Mouse (Mus musculus) urinary bladder, postnatal 36 days (tissue): ENCODE results near the gene Hmga2.

ENCODE experiments used
- DNase-seq, 2 experiments: peaks; one replicate each; pipeline ENCODE4 v3.0.0; 2022; ENCODE audit warnings: low spot score in 2 of 2, mixed read lengths in 1 of 2

Hmga2 gene

DNA sequence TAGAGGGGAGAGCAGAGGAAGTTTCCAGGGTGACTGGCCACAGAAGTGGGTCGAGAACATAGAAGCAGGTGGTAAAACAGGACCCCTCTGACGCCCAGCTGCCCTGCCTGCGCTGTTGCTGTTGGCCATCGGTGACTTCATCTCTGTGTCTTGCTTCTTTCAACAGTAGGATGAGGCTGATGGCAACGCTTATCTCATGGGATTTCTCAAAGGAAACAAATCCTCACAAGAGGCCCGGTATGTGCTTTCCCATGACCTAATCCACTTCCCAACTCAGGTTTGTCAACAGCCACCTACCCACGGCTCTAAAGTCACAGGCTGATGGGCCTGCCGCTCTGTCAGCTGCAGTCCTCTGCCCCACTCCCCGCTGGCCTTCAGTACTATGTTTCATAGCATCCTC, 52.3 kb downstream of the Hmga2 start:
- DNase-seq, result no peak

DNA sequence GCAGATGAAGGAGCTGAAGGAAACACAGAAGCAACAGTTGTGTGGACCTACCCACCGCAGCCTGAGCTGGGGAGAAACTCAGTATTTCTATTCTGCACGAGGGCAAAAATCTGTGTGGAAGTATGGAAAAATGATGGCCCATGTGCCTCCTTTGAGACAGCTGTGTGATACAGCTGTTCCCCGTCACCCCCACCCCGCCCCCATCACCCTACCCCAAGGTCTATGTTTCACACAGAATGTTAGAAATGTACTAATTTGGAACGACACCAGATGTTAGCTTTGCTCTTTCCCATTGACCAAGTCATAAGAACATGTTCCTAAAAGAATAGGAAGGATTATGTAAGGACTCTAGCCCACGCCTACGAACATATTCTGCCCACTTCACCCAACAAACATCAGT, 53.0 kb downstream of the Hmga2 start:
- no peak for DNase-seq

DNA sequence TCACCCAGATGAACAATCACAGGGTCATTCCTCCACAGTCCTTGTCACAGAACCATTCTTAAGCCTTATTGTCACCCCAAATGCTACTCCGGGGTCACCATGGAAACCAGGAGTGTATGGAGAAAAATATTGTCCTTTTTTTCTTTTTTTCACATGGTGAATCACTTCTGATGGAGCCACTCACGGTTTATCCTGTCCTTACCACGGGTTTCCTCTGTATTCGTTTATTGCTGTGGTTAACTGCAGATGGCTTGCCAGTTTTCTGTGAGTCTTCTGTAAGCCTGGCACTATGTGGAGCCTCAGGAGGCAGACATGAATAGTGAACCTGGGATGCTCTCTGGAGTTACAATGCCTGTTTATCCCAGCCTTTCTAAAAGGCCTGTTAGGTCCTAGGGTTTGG, 53.4 kb downstream of the Hmga2 start:
- DNase-seq, result no peak

DNA sequence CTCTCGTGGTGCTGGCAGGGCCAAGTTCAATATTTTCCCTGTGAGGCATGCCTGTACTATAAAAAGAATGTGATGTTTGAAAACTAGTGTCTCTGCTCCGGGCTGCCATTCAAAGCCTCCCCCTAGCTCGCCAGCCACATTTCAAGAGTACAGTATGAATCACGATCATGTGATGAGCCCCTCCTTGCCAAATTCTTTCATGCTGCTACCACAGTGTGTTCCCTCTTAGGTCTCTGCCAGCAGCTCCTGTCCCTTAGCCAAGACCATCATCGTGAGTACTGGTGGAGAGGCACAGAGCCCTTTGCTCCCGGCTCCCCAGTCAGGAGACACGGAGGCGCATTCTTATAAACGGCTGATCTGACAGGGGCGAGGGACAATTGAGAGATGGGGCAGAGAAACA, 54.2 kb downstream of the Hmga2 start:
- DNase-seq, result peak; percentile 33 to 68

DNA sequence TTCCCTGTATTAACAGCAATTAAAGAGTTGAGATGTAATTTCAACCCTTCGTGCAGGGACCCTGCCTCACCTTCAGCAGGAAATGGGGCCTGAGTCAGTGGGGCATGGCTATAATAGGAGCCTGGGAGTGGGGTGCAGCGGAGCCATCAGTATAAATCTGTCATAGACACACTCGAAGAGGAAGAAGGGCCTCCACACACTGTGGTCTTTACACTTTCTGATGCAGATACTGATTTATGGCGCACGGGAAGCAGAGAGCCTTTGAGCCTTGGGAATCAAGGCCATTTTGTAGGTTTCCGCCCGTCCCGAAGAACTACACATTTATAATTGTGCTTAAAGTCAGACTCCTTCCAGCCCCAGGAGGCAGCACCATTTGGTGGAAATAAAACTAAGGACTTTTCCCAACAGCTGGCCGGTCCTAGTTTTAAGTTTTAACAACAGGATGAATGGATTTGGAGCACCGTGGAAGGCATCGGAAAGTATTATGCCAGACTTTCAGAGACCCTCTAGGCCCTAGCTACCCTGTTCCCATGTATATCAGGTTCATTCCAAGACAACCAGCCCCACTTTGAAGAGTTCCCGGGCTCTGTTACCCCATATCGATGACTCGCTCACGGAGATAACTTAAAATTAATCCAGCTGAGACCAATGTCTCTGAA, 55.2 kb downstream of the Hmga2 start:
- DNase-seq, result no peak

DNA sequence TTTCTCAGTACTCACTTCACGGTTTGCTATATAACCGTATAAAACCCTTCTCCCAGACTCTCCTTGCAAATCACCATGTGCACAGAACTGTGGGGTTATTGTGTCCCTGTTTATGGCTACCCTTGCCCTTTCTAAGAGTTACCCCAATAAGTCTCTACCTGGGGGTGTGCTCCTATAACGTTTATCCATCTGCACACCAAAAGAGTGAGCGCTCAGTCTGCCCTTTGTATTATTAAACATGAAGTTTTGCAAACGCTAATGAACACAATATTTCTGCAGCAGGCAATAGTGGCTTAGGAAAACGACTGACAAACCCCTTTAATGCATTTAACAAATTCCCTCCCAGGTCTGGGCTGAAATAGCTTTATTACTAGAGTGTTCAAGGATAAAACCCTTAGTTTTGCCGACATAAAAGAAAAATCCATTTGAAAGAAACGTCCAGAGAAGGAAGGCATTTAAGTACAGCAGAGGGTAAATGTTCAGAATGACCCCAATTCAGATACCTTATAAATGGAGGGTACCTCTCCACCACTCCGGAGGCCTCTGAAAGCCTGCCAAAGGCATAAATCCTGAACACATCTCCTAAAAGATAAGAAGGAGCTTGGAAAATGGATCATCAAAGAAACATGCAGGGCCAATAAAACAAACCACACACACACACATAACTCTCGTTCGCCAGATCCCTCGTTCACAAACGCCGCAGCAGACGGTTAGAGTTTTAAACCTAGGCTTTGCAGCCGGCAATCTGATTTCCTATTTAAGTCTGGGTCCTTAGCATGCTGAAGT, 57.3 kb downstream of the Hmga2 start:
- DNase-seq, result no peak

DNA sequence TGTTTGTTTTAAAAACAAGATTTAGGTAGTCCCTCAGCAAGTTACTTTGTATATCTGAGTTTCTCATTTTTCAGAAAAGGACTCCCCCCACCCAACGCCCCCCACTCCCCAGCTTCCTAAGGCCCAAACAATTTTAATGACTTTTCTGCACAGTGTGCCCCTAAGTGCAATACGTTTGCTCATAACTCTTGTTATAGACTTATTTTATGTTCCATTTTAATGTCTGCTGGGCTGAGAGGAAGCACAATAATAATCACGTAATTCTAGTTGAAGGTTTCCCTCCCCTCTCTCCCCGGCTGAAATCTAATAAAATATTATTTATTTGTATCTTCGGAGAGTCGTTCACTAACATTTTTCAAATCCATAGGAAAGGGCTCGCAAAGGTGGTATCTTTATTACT, 58.1 kb downstream of the Hmga2 start:
- DNase-seq, result no peak

DNA sequence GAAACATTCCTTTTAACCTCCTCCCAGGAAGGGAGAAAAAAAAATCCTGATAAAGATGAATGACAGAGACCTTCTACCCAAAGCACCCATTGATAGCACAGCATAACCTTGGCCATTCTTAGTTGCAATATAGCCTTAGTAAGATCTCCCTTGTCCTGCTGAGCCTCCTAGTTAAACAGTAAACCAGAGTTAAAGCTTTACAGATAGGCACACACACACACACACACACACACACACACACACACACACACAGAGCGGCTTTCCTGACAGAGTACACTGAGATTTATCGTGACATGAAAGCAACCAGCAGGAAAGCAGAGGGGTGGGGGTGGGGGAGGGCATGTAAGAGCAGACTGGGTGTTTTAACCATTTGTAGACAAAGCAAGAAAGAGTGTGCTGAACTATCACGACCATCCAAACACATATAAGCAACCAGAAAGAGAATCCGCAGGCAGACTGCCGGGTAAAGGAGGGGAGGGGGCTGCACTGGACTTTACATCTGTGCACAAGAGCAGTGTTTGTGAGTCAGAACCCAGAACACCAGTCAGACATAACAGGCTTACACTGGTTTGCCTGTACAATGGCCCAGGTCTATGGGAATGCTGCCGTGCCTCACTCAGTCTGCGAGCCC, 58.7 kb downstream of the Hmga2 start:
- no peak for DNase-seq

DNA sequence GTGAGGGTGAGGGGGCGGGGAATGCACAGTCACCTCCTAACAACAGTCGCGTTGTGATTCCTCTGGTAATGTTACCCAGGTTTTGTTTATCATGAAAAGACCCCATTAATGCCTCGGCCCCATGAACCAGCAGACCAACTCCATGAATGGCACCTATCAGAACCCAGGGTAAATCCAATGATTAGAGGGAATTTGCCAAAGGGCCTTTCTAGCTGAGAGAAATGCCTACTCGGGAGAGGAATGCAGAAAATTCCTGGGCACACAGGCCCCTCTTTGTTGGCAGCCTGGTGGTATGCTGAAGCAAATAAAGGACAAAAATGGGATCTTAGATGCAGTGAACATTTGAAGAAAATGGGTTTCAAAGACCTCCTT, 59.2 kb downstream of the Hmga2 start:
- no peak for DNase-seq

DNA sequence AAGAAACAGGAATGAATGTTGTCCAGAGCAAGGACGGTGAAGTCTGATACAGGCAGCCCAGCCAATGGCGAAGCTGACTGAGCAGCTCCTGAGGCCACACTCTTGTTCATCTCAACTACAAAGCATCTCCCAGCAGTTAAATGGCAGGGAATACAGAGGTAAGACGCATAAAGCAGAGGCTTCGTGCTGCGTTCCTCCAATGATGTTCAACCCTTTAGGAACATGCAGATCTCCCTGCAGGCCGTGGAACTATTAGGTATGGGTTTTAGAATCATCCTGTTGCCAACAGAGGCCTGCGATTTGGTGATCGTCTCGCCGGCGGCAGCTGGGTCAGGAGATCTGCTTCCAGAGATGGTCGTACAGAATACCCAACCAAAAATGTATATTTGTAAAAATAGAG, 59.6 kb downstream of the Hmga2 start:
- no peak for DNase-seq

DNA sequence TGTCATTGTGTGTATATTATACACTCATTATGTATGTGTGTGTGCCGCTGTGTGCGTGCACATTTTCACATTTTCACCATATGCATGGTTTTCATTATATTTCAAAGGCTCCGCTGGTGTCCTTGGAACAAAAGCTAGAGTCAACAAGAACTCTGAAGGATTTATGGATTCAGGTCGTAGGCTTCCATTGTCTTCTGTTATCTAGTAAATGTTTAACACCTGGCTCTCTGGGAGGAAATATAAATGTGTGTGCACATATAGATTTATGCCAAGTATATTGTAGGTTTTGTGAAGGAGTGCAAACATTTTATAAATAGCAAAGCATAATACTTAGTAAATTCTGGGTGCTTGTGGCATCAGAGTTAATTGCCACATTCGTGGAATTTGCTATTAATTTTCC, 64.1 kb downstream of the Hmga2 start:
- DNase-seq, result no peak

DNA sequence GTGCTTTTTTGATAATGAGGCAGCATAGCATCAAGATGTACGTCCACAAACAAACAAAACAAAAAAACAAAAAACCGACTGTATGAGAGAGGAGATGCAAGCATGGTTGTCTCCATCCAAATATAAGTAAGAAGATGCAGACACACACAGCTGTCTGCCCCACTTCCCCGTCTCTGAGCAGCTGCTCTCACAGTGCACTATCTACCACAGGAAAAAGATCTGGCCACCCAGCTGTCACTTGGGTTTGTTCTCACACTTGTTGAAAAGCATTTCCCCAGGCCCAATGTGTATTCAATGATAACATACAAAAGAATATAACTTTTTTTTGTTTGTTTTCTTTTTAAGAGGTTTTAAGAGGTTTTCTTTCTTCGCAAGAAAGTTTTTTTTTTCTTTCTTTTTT, 65.3 kb downstream of the Hmga2 start:
- DNase-seq, result no peak

DNA sequence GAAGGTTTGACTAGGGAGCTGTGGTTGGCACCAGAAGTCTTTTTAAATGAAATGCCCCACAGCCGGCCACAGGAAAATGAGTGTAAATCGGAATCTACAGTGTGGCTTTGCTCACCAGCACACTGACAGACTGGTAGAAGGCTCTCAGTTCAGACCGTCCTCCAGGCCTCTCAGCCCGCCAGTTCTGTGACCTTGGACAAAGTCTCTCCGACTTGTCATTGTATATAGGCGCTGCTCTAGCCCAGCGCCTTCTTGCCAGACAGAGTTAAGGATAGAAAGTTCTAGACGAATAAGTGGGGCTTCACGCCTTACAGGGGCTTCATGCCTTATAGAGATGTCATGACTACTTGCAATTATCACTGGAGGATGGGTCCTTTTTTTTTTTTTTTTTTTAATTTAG, 67.1 kb downstream of the Hmga2 start:
- no peak for DNase-seq

DNA sequence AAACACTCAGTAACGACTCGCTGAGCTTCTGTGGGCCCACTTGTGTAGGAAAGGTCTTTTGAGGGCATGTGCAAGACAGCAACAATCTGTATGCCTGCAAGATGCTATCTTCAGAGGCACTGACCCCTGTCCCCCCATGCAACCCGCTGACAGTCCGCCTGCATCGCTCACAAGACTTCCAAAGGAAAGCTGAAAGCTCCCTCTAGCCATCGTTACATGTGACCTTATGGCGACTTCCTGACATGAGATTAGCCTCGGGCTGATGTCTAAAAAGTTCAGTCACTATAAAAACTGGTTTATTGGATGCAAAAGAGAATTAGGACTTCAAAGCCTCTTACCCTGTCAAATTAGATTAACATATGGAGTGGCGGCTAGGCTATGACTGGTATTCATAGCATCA, 69.0 kb downstream of the Hmga2 start:
- no peak for DNase-seq

DNA sequence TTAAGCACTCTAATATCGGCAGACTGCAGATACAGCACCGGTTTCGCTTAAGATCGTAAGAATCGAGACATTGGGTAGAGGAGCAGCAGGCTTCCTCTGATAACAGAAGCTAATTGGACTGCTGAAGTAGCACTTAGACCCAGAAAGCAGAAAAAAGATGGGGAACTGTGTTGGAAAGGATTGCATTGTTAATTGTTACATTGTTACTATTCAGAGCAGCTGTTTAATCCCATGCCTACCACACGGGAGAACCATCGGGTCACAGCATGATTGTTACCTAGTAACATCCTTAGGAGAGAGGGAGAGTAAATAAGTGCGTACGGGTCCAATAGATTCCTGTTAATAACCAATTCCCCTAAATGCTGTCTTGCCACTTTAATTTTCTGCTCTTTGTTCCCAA, 70.2 kb downstream of the Hmga2 start:
- no peak for DNase-seq

DNA sequence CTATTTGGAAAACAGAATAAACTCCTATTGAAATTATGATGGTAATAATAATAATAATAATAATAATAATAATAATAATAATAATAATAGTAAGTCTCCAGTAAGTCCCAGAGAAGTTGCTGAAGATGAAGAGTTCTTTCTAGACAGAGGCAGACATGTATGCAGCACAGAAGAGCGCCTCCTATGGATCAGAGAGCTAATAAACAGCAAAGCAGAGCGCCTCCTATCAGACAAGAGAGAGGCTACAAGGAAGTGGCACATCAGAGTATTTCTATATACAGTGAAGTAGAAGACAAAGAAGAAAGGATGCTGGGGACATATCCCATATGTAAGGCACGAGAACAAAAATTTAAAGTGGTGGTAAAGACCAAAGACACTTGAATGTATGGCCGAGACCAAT, 70.9 kb downstream of the Hmga2 start:
- DNase-seq, result no peak

DNA sequence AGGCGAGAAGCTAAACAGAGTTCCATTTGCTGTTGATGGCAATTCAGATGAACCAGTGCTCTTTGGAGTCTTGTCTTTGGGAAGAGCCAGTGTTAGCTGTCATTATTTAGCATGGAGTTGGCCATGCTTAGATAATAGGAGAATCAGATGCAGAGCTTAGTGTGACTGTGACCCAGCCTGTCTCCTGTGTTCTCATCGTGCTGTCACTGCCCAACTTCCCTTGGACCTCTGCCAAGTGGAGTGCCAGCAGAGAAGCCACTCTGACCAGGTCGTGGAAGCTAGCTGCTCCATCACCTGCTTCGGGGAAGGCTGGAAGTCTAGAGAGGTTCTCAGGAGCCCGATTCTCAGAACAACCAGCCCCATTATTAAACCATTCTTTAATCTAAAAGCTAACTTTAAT, 73.3 kb downstream of the Hmga2 start:
- no peak for DNase-seq

DNA sequence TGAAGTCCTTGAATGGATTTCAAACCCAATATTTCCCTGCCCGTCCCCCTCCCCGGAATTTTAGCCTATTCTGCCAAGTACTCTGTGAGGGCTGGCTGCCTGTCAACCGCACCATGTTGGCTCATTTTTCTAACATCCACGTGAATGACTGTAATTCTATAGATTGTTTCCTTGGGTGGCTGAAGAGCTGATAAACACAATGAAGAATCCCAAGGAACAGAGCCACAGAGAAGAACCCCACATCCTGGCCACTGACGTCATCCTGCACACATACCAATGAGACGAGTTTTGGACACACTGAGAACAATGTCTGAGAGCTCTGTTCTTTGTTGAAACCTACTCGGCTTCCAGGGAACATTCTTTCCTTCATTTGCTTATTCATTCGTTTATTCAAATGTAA, 74.5 kb downstream of the Hmga2 start:
- no peak for DNase-seq

DNA sequence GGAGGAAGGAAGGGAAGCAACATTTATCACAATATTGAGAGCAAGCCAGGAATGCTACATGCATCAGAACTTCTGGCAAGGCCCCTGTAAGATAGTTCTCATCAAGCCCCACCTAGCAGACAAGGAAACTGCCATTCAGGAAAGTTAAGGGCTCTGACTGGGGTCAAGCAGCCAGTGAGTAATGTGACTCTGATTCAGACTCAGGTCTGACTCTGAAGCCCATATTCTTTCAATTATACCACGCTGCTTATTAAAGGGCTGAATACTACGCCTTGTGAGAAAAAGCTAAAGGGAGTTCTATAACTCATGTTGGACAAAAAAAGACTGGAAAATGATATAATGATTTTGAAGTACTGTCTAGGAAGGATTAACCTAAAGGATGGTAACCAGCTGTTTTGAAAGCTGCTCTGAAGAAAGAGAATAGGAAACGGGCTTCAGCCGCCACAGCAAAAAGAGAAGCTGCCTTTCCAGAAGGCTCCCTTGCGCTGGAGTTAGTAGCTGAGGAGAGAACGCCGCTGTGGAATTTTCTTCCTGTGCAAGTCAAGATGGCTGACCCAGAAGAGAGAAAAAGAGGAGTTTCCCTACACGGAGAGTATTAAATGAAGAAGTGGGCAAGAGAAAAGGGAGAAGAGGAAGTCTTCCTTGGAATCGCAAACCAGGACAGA, 76.3 kb downstream of the Hmga2 start:
- no peak for DNase-seq

DNA sequence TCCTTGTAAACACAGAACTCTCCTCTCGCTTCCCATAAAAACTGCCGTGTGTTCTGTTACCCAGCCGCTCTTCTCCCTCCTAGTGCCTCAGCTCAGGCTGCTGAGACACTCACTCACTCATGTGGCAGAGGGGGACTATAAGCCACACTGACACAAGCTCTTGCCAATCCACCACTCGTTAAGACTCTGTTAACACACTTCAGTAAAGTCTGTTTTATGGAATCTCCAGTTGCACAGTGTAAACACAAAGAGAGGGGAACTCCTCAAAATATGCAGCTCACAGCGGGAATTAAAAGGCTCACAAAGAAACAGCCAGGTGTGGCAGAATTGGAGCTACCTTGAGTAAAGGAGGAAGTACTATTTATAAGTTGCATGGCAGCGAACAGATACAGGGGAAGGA, 77.5 kb downstream of the Hmga2 start:
- no peak for DNase-seq

DNA sequence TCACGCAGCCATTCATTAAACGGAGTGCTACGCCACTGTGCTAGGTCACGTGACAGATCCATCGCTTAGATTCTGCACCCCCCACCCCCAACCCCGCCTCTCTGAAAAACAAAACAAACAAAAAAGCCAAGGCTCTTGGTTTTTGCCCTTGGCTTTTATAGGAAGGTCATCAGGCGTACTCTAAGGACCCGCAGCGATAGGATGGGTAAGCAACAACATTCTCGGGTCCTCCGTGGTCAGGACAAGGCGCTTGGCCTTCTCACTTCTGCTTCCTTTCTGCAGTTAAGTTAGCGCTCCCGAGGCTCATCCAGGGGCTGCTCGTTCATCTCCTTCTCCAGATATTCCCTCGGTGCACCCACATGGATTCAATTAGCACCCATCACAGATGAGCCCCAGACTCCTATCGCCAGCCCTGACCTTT, 79.0 kb downstream of the Hmga2 start:
- no peak for DNase-seq

DNA sequence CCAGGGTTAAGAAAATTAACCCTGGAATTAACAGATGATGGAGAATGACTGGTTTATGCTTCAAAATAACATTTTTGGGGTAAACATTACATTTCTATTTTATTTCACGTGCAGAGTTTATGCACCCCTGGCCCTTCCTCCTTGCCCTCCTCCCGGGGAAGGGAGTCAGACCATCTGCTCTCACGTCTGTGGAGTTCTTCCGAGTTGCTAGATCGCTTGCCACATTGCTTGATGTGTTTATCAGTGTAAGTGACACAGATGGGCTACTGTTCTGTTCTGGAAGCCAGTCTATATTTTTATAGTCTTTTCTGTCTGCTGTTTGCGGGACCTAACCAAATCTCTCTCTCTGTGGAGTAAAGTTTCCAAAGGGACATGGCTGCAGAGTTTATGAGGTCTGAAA, 80.7 kb downstream of the Hmga2 start:
- no peak for DNase-seq

DNA sequence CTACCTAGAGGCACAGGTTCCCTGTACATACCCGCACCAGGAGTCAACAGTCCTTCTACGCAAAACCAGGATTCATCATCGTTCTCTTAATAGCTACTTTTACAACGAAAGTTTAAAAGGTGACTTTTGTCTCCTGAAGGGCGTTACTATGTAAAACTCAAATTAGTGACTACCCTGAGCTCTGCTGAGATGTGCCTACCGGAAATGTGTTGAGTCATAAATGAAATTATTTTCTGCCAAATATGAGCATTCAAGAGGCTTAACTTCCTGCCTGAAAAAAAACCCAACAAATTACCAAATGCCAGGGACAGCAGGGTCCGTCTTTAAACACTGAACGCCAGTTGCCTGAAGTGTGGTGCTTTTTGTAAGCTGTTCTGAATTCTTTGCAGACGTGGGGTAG, 81.5 kb downstream of the Hmga2 start:
- DNase-seq, result no peak
